Mouse (Mus musculus) forebrain, embryonic 12.5 days (tissue): ENCODE data around the gene Mfsd14b. TPM values are rescaled to one million over a fixed set of nuclear protein-coding genes. Genes with fewer than 3 reads are reported as not detected.

Source experiments
- ATAC-seq: fragments of 200-750 bp; cut with Nextera tagmentation; 2 replicates; pipeline ENCODE4 v1.8.0; 2017; ENCODE audit warnings: moderate TSS enrichment; ENCODE audit not compliant: low FRiP score
- H3K27ac ChIP-seq: fragments of 300-500 bp; sonication (generic); 2 replicates; pipeline ENCODE4 v1.5.1; 2016; ENCODE audit warnings: mild to moderate bottlenecking
- H3K27me3 ChIP-seq: fragments of 300-500 bp; sonication (generic); 2 replicates; pipeline ENCODE4 v1.6.1; 2016; ENCODE audit warnings: mild to moderate bottlenecking
- H3K36me3 ChIP-seq: fragments of 300-500 bp; sonication (generic); replicated peaks from 2 replicates; pipeline ENCODE4 v1.6.1; 2016; ENCODE audit warnings: mild to moderate bottlenecking
- H3K4me1 ChIP-seq: fragments of 300-500 bp; sonication (generic); 2 replicates; pipeline ENCODE4 v1.6.1; 2016
- H3K4me2 ChIP-seq: fragments of 300-500 bp; sonication (generic); 2 replicates; pipeline ENCODE4 v1.6.1; 2016; ENCODE audit warnings: mild to moderate bottlenecking, moderate library complexity
- H3K4me3 ChIP-seq: fragments of 300-500 bp; sonication (generic); replicated peaks from 2 replicates; pipeline ENCODE4 v1.5.1; 2016; ENCODE audit warnings: mild to moderate bottlenecking
- H3K9ac ChIP-seq: fragments of 300-500 bp; sonication (generic); 2 replicates; pipeline ENCODE4 v1.6.1; 2016; ENCODE audit warnings: mild to moderate bottlenecking
- H3K9me3 ChIP-seq: fragments of 300-500 bp; sonication (generic); 2 replicates; pipeline ENCODE4 v1.6.1; 2016
- WGBS: fragments of 180-500 bp; shearing (Covaris S2); methylation state at CpG from one replicate; pipeline ENCODE4 v1.1.7; 2016; 5-methylcytosine and 5-hydroxymethylcytosine counted together
- polyA plus RNA-seq: library from polyadenylated mRNA; unstranded; fragments of >200 nt; fragmentation: Nextera tagmentation; extraction: Ambion mirVana; gene quantifications from 2 replicates; pipeline ENCODE4 v1.2.1, GENCODE M21; 2016

Mfsd14b gene
- 41.1 and 46.3 TPM in 2 replicates for polyA plus RNA-seq

GRCm38 (mm10) chr13:65112459-65113110 lies at the start of gene Mfsd14b:
Gene Mfsd14b, minus strand, starts transcription at chr13:65112975.
- Histone ChIP-seq H3K4me2 (peak within 1 kb of the TSS; percentile 76), H3K4me1 (peaks cover 14% of the 10 kb centered on the region), H3K4me3 (peak within 1 kb of the TSS; percentile 89), H3K9ac (peak within 1 kb of the TSS; percentile 92), H3K9me3 (peaks cover 3% of the 10 kb centered on the region; the same call in 1 of the 2 replicates), H3K36me3 (no peaks in the 10 kb centered on the region), H3K27ac (peak within 1 kb of the TSS; percentile 87), H3K27me3 (no peaks in the 10 kb centered on the region)
- WGBS, result under 1% methylated on average over 60 of the region's 60 CpGs
- peak; percentile 99 for ATAC-seq

GRCm38 (mm10) chr13:65149940-65150339 lies 37.2 kb upstream of the Mfsd14b start, which contains the start of gene Olfr466:
Gene Olfr466, plus strand, starts transcription at chr13:65150240.
- Histone ChIP-seq H3K4me2 (no peak within 1 kb of the TSS), H3K36me3 (no peaks in the 10 kb centered on the region), H3K4me1 (no peaks in the 10 kb centered on the region), H3K27ac (no peak within 1 kb of the TSS), H3K9me3 (no peaks in the 10 kb centered on the region), H3K4me3 (no peak within 1 kb of the TSS), H3K9ac (no peak within 1 kb of the TSS), H3K27me3 (no peaks in the 10 kb centered on the region)
- no peak for ATAC-seq
- WGBS, result 71% methylated on average over 1 of the region's 1 CpGs

DNA sequence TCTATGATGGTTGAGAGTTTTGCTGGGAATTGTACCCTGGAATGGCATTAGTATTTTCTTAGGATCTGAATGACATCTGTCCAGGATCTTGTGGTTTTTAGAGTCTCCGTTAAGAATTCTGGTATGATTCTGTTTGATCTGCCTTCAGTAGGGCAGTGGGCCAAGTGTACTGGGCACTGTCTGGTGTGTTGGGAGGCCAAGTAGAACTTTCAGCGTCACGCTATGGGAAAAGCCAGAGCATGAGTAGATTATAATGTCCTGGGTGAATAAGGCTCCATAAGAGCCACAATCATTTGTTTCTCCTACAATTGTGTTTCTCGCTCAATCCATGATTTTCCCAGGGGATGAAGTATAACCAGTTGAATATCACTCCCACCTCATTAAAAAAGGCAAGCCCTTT lies 25.0 kb upstream of the Mfsd14b start, which contains the start of gene Olfr465-ps1:
Gene Olfr465-ps1 (plus strand): TSS at position 301 of the 400 bp plus-strand sequence.
- WGBS, result 88% methylated on average over 4 of the region's 4 CpGs
- Histone ChIP-seq H3K9ac (no peak within 1 kb of the TSS), H3K27ac (no peak within 1 kb of the TSS), H3K27me3 (no peaks in the 10 kb centered on the region), H3K4me2 (no peak within 1 kb of the TSS), H3K4me3 (no peak within 1 kb of the TSS), H3K4me1 (no peaks in the 10 kb centered on the region), H3K36me3 (no peaks in the 10 kb centered on the region), H3K9me3 (peaks cover 5% of the 10 kb centered on the region; the same call in 1 of the 2 replicates)
- no peak for ATAC-seq

DNA sequence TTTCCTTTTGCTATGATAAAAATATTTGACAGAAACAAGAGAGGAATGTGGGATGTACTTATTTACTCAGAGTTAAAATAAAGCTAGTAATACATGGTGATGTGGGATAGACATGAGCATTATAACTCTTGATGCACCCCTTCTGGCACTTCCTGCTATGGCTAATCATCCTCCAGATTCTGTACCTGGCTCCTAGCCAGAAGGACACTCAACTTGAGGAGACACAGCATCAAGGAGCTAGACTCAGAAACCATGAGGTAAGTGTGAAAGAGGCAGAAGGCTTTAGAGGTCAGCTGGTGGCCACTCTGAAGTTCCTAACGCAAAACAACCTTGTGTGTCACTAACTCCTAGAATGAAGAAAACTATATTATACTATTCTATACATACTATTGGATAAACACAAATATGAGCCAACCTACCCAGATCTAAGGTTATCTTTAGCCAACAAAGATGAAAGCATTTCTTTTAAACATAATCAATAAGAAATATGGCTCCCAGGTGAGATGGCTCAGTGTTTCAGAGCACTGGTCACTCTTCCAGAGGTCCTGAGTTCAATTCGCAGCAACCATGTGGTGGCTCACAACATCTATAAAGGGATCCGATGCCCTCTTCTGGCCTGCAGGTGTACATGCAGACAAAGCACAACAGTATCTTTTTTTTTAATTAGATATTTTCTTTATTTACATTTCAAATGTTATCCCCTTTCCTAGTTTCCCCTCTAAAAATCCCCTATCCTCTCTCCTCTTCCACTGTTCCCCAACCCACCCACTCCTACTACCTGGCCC lies 14.5 kb upstream of the Mfsd14b start:
- Histone ChIP-seq H3K4me1 (no peaks in the 10 kb centered on the region), H3K4me3 (no peak overlapping the region), H3K9ac (no peak overlapping the region), H3K27ac (no peak overlapping the region), H3K36me3 (no peaks in the 10 kb centered on the region), H3K9me3 (0 out of 2 replicates have a peak, but pooled peaks cover 4% of the 10 kb centered on the region), H3K27me3 (no peaks in the 10 kb centered on the region), H3K4me2 (no peak overlapping the region)
- ATAC-seq, result no peak
- WGBS, result 73% methylated on average over 3 of the region's 3 CpGs

- no peaks in the 10 kb centered on the region for H3K4me1 ChIP-seq
- ATAC-seq, result no peak
- no peaks in the 10 kb centered on the region for H3K36me3 ChIP-seq
- no peaks in the 10 kb centered on the region for H3K27me3 ChIP-seq
- no peak overlapping the region for H3K27ac ChIP-seq
- H3K4me2 ChIP-seq, result no peak overlapping the region
- H3K9ac ChIP-seq, result no peak overlapping the region
- whole genome bisulfite sequencing, result 83% methylated on average over 1 of the region's 1 CpGs
- H3K4me3 ChIP-seq, result no peak overlapping the region
- H3K9me3 ChIP-seq, result no peaks in the 10 kb centered on the region
Observed at GRCm38 (mm10) chr13:65122111-65122510, 9.3 kb upstream of the Mfsd14b start.

- H3K4me1 ChIP-seq, result no peaks in the 10 kb centered on the region
- WGBS, result 73% methylated on average over 3 of the region's 3 CpGs
- ATAC-seq, result no peak
Observed at GRCm38 (mm10) chr13:65120984-65121383, 8.2 kb upstream of the Mfsd14b start.

DNA sequence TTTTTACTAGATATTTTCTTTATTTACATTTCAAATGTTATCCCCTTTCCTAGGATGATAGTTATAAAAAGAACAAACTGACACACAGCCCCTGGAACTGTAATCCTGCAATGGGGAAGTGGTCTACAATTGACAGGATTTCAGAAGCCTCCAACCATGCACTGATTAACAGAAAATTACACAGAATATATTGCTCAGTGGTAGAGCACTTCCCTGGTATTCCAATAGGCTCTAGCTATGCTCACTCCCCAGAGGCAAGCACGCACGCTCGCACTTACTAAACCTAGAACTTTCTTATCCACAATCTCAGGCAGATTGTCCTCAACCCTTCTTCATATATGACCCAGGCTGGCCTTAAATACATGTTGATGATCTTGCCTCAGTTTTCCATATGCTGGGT lies 464 bp upstream of the Mfsd14b start:
- WGBS, result 62% methylated on average over 3 of the region's 3 CpGs
- H3K36me3 ChIP-seq, result no peaks in the 10 kb centered on the region
- no peaks in the 10 kb centered on the region for H3K27me3 ChIP-seq
- H3K4me1 ChIP-seq, result peaks cover 14% of the 10 kb centered on the region
- peak overlapping the region; percentile 87; the same call in 1 of the 2 replicates for H3K27ac ChIP-seq
- no peaks in the 10 kb centered on the region for H3K9me3 ChIP-seq
- peak overlapping the region; percentile 89 for H3K4me3 ChIP-seq
- H3K4me2 ChIP-seq, result peak overlapping the region; percentile 76
- peak overlapping the region; percentile 92 for H3K9ac ChIP-seq
- ATAC-seq, result peak; percentile 56

More at GRCm38 (mm10) chr13:65120984-65121383, 8.2 kb upstream of the Mfsd14b start:
- Histone ChIP-seq H3K27me3 (no peaks in the 10 kb centered on the region), H3K4me2 (no peak overlapping the region), H3K27ac (no peak overlapping the region), H3K36me3 (no peaks in the 10 kb centered on the region), H3K9me3 (no peaks in the 10 kb centered on the region), H3K9ac (no peak overlapping the region), H3K4me3 (no peak overlapping the region)

- Histone ChIP-seq H3K9ac (peak overlapping the region; percentile 92), H3K36me3 (no peaks in the 10 kb centered on the region), H3K9me3 (peaks cover 5% of the 10 kb centered on the region; the same call in 1 of the 2 replicates), H3K4me3 (peak overlapping the region; percentile 89), H3K4me2 (peak overlapping the region; percentile 76), H3K27me3 (no peaks in the 10 kb centered on the region), H3K4me1 (peaks cover 14% of the 10 kb centered on the region), H3K27ac (no peak overlapping the region; the same call in 1 of the 2 replicates)
- 0 out of 2 replicates have a peak, but pooled peaks have one; percentile 4 for ATAC-seq
- 1% methylated on average over 5 of the region's 5 CpGs for WGBS
Observed at GRCm38 (mm10) chr13:65111961-65112360, 814 bp downstream of the Mfsd14b start.

DNA sequence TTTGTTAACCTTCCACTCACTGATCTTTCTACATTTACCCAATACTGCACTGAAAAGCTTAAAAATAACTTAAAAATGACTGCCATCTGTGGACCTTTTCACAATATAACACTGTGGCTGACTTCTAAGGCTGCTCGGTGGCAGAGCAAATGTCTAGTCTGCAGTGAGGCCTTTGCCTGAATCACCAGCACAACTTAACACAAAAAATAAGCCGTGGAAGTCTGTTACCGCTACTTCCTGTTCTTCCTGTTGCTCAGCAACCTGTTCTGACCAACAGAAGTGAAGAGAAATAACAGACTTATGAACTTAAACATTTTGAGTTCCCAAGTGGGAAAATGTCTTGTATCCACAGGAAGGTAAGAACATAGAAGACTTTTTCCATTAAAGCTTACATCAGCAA lies 11.5 kb downstream of the Mfsd14b start:
- peaks cover 15% of the 10 kb centered on the region for H3K36me3 ChIP-seq
- no peak overlapping the region for H3K4me3 ChIP-seq
- H3K9me3 ChIP-seq, result peaks cover 43% of the 10 kb centered on the region; the same call in 1 of the 2 replicates
- no peak for ATAC-seq
- H3K27me3 ChIP-seq, result no peaks in the 10 kb centered on the region
- no peak overlapping the region for H3K4me2 ChIP-seq
- H3K4me1 ChIP-seq, result no peaks in the 10 kb centered on the region
- H3K9ac ChIP-seq, result no peak overlapping the region
- H3K27ac ChIP-seq, result no peak overlapping the region
- 95% methylated on average over 3 of the region's 3 CpGs for WGBS

DNA sequence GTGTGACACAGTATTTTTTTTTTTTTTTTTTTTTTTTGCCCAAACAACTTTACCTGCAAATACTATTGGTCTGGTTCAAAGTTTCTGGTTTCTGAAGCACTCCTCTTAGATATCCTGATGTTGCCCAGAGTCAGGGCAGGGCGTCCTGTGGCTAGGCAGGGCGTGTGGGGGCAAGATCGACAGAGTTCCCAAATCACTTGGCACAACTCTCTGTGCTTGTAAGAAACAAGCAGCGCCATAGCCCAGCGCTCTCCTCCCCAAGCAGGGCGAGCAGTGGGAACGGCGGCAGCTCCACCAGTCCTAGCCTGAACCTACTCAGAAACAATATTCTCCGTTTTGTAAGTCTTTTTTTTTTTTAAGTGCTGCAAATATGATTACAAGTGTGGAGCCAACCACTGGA lies 12.1 kb downstream of the Mfsd14b start:
- peaks cover 39% of the 10 kb centered on the region; the same call in 1 of the 2 replicates for H3K9me3 ChIP-seq
- H3K36me3 ChIP-seq, result peaks cover 12% of the 10 kb centered on the region
- WGBS, result 94% methylated on average over 9 of the region's 9 CpGs

GRCm38 (mm10) chr13:65097018-65097417 lies 15.8 kb downstream of the Mfsd14b start:
- H3K9me3 ChIP-seq, result peaks cover 20% of the 10 kb centered on the region; the same call in 1 of the 2 replicates
- no peaks in the 10 kb centered on the region for H3K4me1 ChIP-seq
- H3K36me3 ChIP-seq, result peaks cover 12% of the 10 kb centered on the region
- no peak overlapping the region for H3K4me3 ChIP-seq
- H3K4me2 ChIP-seq, result no peak overlapping the region
- H3K9ac ChIP-seq, result no peak overlapping the region
- ATAC-seq, result no peak
- H3K27me3 ChIP-seq, result no peaks in the 10 kb centered on the region
- H3K27ac ChIP-seq, result no peak overlapping the region

More for the DNA sequence above, 12.1 kb downstream of the Mfsd14b start:
- Histone ChIP-seq H3K27me3 (no peaks in the 10 kb centered on the region), H3K4me3 (no peak overlapping the region), H3K9ac (no peak overlapping the region), H3K4me1 (no peaks in the 10 kb centered on the region), H3K27ac (no peak overlapping the region), H3K4me2 (no peak overlapping the region)
- no peak for ATAC-seq

GRCm38 (mm10) chr13:65095923-65096322 lies 16.9 kb downstream of the Mfsd14b start:
- peaks cover 15% of the 10 kb centered on the region; the same call in 1 of the 2 replicates for H3K9me3 ChIP-seq
- no peak overlapping the region for H3K27ac ChIP-seq
- 93% methylated on average over 4 of the region's 4 CpGs for WGBS
- no peak for ATAC-seq
- no peak overlapping the region for H3K4me3 ChIP-seq
- H3K4me1 ChIP-seq, result no peaks in the 10 kb centered on the region
- H3K9ac ChIP-seq, result no peak overlapping the region
- peaks cover 15% of the 10 kb centered on the region for H3K36me3 ChIP-seq
- no peak overlapping the region for H3K4me2 ChIP-seq
- no peaks in the 10 kb centered on the region for H3K27me3 ChIP-seq
